Mouse (Mus musculus): Measurements from ENCODE around the gene Casq2. TPM values are rescaled to one million over a fixed set of nuclear protein-coding genes. Genes with fewer than 3 reads are reported as not detected.

Gene Casq2
- polyA plus RNA-seq, 1 experiment, result not detected

GRCm38 (mm10) chr3:102103811-102104565, 17.8 kb downstream of the Casq2 start:
- no peak for TF ChIP-seq GATA1 (IDR thresholded peaks at IDR 0.05; ENCODE audit: low read length)

- TF ChIP-seq GATA1 (IDR thresholded peaks at IDR 0.05; ENCODE audit: low read length), result no peak
Measured at GRCm38 (mm10) chr3:102108201-102108600, 22.0 kb downstream of the Casq2 start.

GRCm38 (mm10) chr3:102111979-102112599, 25.9 kb downstream of the Casq2 start:
- TF ChIP-seq GATA1 (IDR thresholded peaks at IDR 0.05; ENCODE audit: low read length), result no peak

- no peak for TF ChIP-seq GATA1 (IDR thresholded peaks at IDR 0.05; ENCODE audit: low read length)
Measured at GRCm38 (mm10) chr3:102120947-102121346, 34.7 kb downstream of the Casq2 start.

- TF ChIP-seq GATA1 (IDR thresholded peaks at IDR 0.05; ENCODE audit: low read length), result no peak
Measured at GRCm38 (mm10) chr3:102122046-102122445, 35.8 kb downstream of the Casq2 start.

GRCm38 (mm10) chr3:102123654-102124053, 37.4 kb downstream of the Casq2 start:
- TF ChIP-seq GATA1 (IDR thresholded peaks at IDR 0.05; ENCODE audit: low read length), result no peak

- TF ChIP-seq GATA1 (IDR thresholded peaks at IDR 0.05; ENCODE audit: low read length), result no peak
Measured at GRCm38 (mm10) chr3:102125546-102125945, 39.3 kb downstream of the Casq2 start.

GRCm38 (mm10) chr3:102127114-102127513, 40.9 kb downstream of the Casq2 start:
- TF ChIP-seq GATA1 (IDR thresholded peaks at IDR 0.05; ENCODE audit: low read length), result no peak

GRCm38 (mm10) chr3:102128242-102128641, 42.0 kb downstream of the Casq2 start:
- no peak for TF ChIP-seq GATA1 (IDR thresholded peaks at IDR 0.05; ENCODE audit: low read length)

GRCm38 (mm10) chr3:102130478-102130877, 44.3 kb downstream of the Casq2 start:
- TF ChIP-seq GATA1 (IDR thresholded peaks at IDR 0.05; ENCODE audit: low read length), result no peak

GRCm38 (mm10) chr3:102131627-102132324, 45.6 kb downstream of the Casq2 start:
- no peak for TF ChIP-seq GATA1 (IDR thresholded peaks at IDR 0.05; ENCODE audit: low read length)

- TF ChIP-seq GATA1 (IDR thresholded peaks at IDR 0.05; ENCODE audit: low read length), result no peak
Measured at GRCm38 (mm10) chr3:102135389-102136113, 49.3 kb downstream of the Casq2 start.

- TF ChIP-seq GATA1 (IDR thresholded peaks at IDR 0.05; ENCODE audit: low read length), result no peak
Measured at GRCm38 (mm10) chr3:102137158-102137557, 50.9 kb downstream of the Casq2 start.

- TF ChIP-seq GATA1 (IDR thresholded peaks at IDR 0.05; ENCODE audit: low read length), result no peak
Measured at GRCm38 (mm10) chr3:102138899-102139298, 52.7 kb downstream of the Casq2 start.

- TF ChIP-seq GATA1 (IDR thresholded peaks at IDR 0.05; ENCODE audit: low read length), result no peak
Measured at GRCm38 (mm10) chr3:102140606-102141005, 54.4 kb downstream of the Casq2 start.

GRCm38 (mm10) chr3:102141451-102141850, 55.2 kb downstream of the Casq2 start:
- no peak for TF ChIP-seq GATA1 (IDR thresholded peaks at IDR 0.05; ENCODE audit: low read length)

Measured in G1E-ER4 (cell line).